ENCODE assay signal across 8 mouse cellular contexts in the genomic region with DNA sequence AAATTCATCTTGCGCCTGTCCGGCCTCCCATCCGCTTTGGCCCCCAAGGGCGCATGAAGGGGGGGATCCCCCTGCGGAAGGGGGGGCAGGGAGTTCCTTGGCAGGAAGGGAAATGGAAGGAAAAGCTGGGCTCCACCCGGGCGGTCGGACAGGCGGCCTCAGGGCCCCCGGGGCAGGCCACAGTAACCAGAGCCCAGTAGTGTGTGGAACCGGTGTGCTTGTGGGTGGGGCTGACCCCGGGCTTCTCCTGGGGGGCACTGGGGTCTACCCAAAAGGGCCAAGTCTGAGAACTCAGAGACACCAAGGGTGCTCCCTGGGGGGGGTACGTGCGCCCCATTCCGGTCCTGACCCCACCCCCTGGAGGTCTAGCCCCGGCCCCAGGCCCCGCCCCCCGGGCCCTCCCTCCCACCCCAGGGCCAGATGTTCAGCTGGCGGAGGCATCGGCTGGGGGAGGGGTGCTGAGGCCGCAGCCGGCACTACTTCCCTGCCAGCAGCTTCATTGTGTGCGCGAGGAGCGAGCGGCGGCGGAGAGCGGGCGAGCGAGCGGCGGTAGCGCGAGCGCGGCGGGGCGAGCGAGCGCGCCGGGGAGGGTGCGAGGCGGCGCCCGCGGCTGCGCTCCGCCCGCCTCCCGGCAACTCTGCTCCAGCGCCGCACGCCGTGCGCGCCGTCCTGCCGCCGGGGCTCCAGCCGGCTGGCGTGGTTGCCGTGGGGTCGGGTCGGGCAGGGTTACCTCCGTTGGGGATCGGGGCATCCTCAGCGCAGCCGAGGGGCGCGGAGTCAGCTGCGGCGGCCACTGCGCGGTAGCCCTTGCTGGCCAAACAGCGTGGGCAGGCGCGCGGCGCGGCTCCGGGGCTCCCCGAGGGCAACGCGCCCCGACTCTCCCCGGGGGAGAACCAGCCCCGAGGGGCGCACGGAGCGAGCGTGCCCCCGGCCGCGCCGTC. TPM values are rescaled to one million over a fixed set of nuclear protein-coding genes. Genes with fewer than 3 reads are reported as not detected.
DNase-seq lines count a peak whose midpoint lies in the region; ATAC-seq and TF ChIP-seq lines count a peak whose summit lies in the region.

No protein-coding gene starts in this region.

- H3K36me3 ChIP-seq in heart, adult 2 months (ENCODE audit: control insufficient read depth, insufficient read depth, low read length), result no peaks in the 10 kb centered on the region
- H3K36me3 ChIP-seq in liver, embryonic 11.5 days (ENCODE audit: control insufficient read depth, insufficient read depth, low read length), result peaks cover 10% of the 10 kb centered on the region
- H3K36me3 ChIP-seq in myocyte (ENCODE audit: control insufficient read depth, insufficient read depth), result peaks cover 3% of the 10 kb centered on the region
- H3K36me3 ChIP-seq in stomach, embryonic 16.5 days (ENCODE audit: control insufficient read depth, insufficient read depth, low read length), result peaks cover 3% of the 10 kb centered on the region; the same call in 1 of the 2 replicates

- H3K9ac ChIP-seq in heart, adult 2 months (ENCODE audit: low read depth, low read length), result peak overlapping the region; percentile 86
- H3K9ac ChIP-seq in liver, embryonic 11.5 days (ENCODE audit: low read depth, low read length), result peak overlapping the region; percentile 71
- peak overlapping the region; percentile 89 for H3K9ac ChIP-seq in stomach, embryonic 16.5 days (ENCODE audit: low read length)

- H3K4me3 ChIP-seq in heart, adult 2 months, result peak overlapping the region; percentile 75
- H3K4me3 ChIP-seq in liver, embryonic 11.5 days (ENCODE audit: low read depth, low read length), result peak overlapping the region; percentile 61
- peak overlapping the region; percentile 52 for H3K4me3 ChIP-seq in myocyte
- H3K4me3 ChIP-seq in stomach, embryonic 16.5 days (replicated peaks; ENCODE audit: low read length), result peak overlapping the region; percentile 76

- peak overlapping the region; percentile 83 for H3K27ac ChIP-seq in heart, adult 2 months
- H3K27ac ChIP-seq in liver, embryonic 11.5 days (ENCODE audit: low read depth, low read length), result peak overlapping the region; percentile 86
- H3K27ac ChIP-seq in stomach, embryonic 16.5 days (ENCODE audit: low read length), result peak overlapping the region; percentile 77

- peak overlapping the region; percentile 80 for H3K4me2 ChIP-seq in liver, embryonic 11.5 days
- peak overlapping the region; percentile 98 for H3K4me2 ChIP-seq in myocyte (ENCODE audit: low read depth)
- H3K4me2 ChIP-seq in stomach, embryonic 16.5 days (ENCODE audit: low read depth, low read length), result peak overlapping the region; percentile 86

- H3ac ChIP-seq in myocyte (ENCODE audit: control insufficient read depth, insufficient read length), result peak overlapping the region; percentile 67

- H3K79me2 ChIP-seq in heart, adult 2 months (replicated peaks; ENCODE audit: control insufficient read depth, insufficient read depth, low read length), result no peaks in the 10 kb centered on the region
- peaks cover 6% of the 10 kb centered on the region for H3K79me2 ChIP-seq in myocyte (ENCODE audit: control insufficient read depth, insufficient read depth)

- no peaks in the 10 kb centered on the region for H3K9me3 ChIP-seq in liver, embryonic 11.5 days (ENCODE audit: control insufficient read depth, low read length)
- no peaks in the 10 kb centered on the region for H3K9me3 ChIP-seq in stomach, embryonic 16.5 days (replicated peaks; ENCODE audit: control insufficient read depth, low read length)

- under 1% methylated on average over 92 of the region's 97 CpGs for WGBS in heart, adult 2 months
- 1% methylated on average over 77 of the region's 97 CpGs for WGBS in liver, embryonic 11.5 days
- WGBS in stomach, embryonic 16.5 days, result under 1% methylated on average over 58 of the region's 97 CpGs

- intact Hi-C loops in heart, adult 2 months (cut with DNase I), result no loop called here

- TF ChIP-seq CTCF in heart, adult 2 months (IDR thresholded peaks at IDR 0.05), result no peak

- DNase-seq in urinary bladder, adult 18-20 months (ENCODE audit: low spot score in 2 of 2), result peak; percentile 63
- DNase-seq in urinary bladder, postnatal 10 days (ENCODE audit: low spot score), result no peak
- peak; percentile 95 for DNase-seq in embryo, embryonic 11 days
- DNase-seq in heart, adult 2 months, result peak; percentile 89 to 91
- DNase-seq in kidney, adult 18-20 months, result peak; percentile 75
- peak; percentile 86 for DNase-seq in liver, embryonic 11.5 days (ENCODE audit: low spot score)

- no peak; the same call in 1 of the 2 replicates for TF ChIP-seq POLR2A in heart, adult 2 months (IDR thresholded peaks at IDR 0.05; ENCODE audit: insufficient read depth, low read depth, low read length)
- TF ChIP-seq POLR2A in myocyte (IDR thresholded peaks at IDR 0.05; ENCODE audit: insufficient read length, low read depth), result peak; percentile 81

- H3K27me3 ChIP-seq in heart, adult 2 months (ENCODE audit: control insufficient read depth, insufficient read depth, low read length), result no peaks in the 10 kb centered on the region
- no peaks in the 10 kb centered on the region for H3K27me3 ChIP-seq in liver, embryonic 11.5 days (replicated peaks; ENCODE audit: control insufficient read depth, insufficient read depth, low read length)
- no peaks in the 10 kb centered on the region for H3K27me3 ChIP-seq in myocyte (ENCODE audit: control insufficient read depth, insufficient read depth, insufficient read length)
- no peaks in the 10 kb centered on the region for H3K27me3 ChIP-seq in stomach, embryonic 16.5 days (ENCODE audit: control insufficient read depth, insufficient read depth, low read length)

- peak; percentile 68 for ATAC-seq in liver, embryonic 11.5 days (replicated peaks; ENCODE audit: low FRiP score)
- ATAC-seq in stomach, embryonic 16.5 days (ENCODE audit: insufficient read depth, low FRiP score), result peak; percentile 63

- TF ChIP-seq EP300 in heart, adult 2 months (IDR thresholded peaks at IDR 0.05; ENCODE audit: insufficient read depth, low read depth, low read length), result no peak

- H3K4me1 ChIP-seq in heart, adult 2 months (ENCODE audit: control insufficient read depth, insufficient read depth, low read length), result peaks cover 10% of the 10 kb centered on the region
- H3K4me1 ChIP-seq in liver, embryonic 11.5 days (replicated peaks; ENCODE audit: control insufficient read depth, insufficient read depth, low read length), result peaks cover 40% of the 10 kb centered on the region
- peaks cover 51% of the 10 kb centered on the region for H3K4me1 ChIP-seq in stomach, embryonic 16.5 days (ENCODE audit: control insufficient read depth, insufficient read depth, low read length)

TF ChIP-seq in myocyte, 11 proteins besides CTCF, POLR2A, EP300 and RAD21:
- TF ChIP-seq POLR2AphosphoS2 (IDR thresholded peaks at IDR 0.05; ENCODE audit: insufficient read length, low read depth), result peak; percentile 76
- TF ChIP-seq MYOD1 (IDR thresholded peaks at IDR 0.05; ENCODE audit: control insufficient read depth in 1 of 3, insufficient read length in 2 of 3, low read depth in 2 of 3), result peak in 2 of 3 experiments; percentile 39 to 73
- TF ChIP-seq USF1 (IDR thresholded peaks at IDR 0.05; ENCODE audit: low read depth), result no peak
- TF ChIP-seq E2F4 (IDR thresholded peaks at IDR 0.05; ENCODE audit: insufficient read depth), result no peak
- TF ChIP-seq REST (IDR thresholded peaks at IDR 0.05; ENCODE audit: insufficient read depth, insufficient read length), result peak; percentile 7
- no peak for TF ChIP-seq TCF12 (IDR thresholded peaks at IDR 0.05; ENCODE audit: insufficient read depth, poor library complexity, severe bottlenecking)
- peak in 1 of 3 experiments; percentile 71 for TF ChIP-seq MYOG (IDR thresholded peaks at IDR 0.05; ENCODE audit: control insufficient read depth in 1 of 3, insufficient read depth in 1 of 3, insufficient read length in 2 of 3, low read depth in 2 of 3)

RNA-seq across cellular contexts. Expression of gene Rcor2, which starts 0.9 kb away (rescaled TPM):
- 1 to 10 TPM; 5.7 to 7.6 TPM for total RNA-seq in heart, adult 2 months (2021)
- polyA plus RNA-seq in heart, adult 2 months (2012; rRNA removed), result 11.6 and 12.7 TPM in 2 replicates
- polyA plus RNA-seq in liver, embryonic 11.5 days (2014; fragmentation: Nextera tagmentation; extraction: Ambion mirVana), result 7.5 and 8.7 TPM in 2 replicates
- polyA plus RNA-seq in myocyte (2012; fragmentation: generic; extraction: Trizol), result 34.1 TPM
- 5.4 and 9.7 TPM in 2 replicates for polyA plus RNA-seq in stomach, embryonic 16.5 days (2015; fragmentation: Nextera tagmentation; extraction: Ambion mirVana)

RNA-seq across cellular contexts. Expression of gene Naa40, which starts 27.1 kb away (rescaled TPM):
- total RNA-seq in heart, adult 2 months (2021), result 10 to 100 TPM; 14.9 to 16.4 TPM
- polyA plus RNA-seq in heart, adult 2 months (2012; rRNA removed), result 23.8 and 31.8 TPM in 2 replicates
- 70.7 and 76.0 TPM in 2 replicates for polyA plus RNA-seq in liver, embryonic 11.5 days (2014; fragmentation: Nextera tagmentation; extraction: Ambion mirVana)
- 10.3 TPM for polyA plus RNA-seq in myocyte (2012; fragmentation: generic; extraction: Trizol)
- polyA plus RNA-seq in stomach, embryonic 16.5 days (2015; fragmentation: Nextera tagmentation; extraction: Ambion mirVana), result 46.9 and 50.4 TPM in 2 replicates

RNA-seq across cellular contexts. Expression of gene Cox8a, which starts 50.6 kb away (rescaled TPM):
- 100 to 1,000 TPM; 384 to 424 TPM for total RNA-seq in heart, adult 2 months (2021)
- polyA plus RNA-seq in heart, adult 2 months (2012; rRNA removed), result 589 and 775 TPM in 2 replicates
- 1,017 and 1,108 TPM in 2 replicates for polyA plus RNA-seq in liver, embryonic 11.5 days (2014; fragmentation: Nextera tagmentation; extraction: Ambion mirVana)
- 1,011 TPM for polyA plus RNA-seq in myocyte (2012; fragmentation: generic; extraction: Trizol)
- polyA plus RNA-seq in stomach, embryonic 16.5 days (2015; fragmentation: Nextera tagmentation; extraction: Ambion mirVana), result 986 and 1,009 TPM in 2 replicates
